Mouse (Mus musculus) layer of hippocampus, adult 11-12 months (tissue): ENCODE results near the gene Gm30737.
"Not testable (repeated sequence)": the region's sequence is repeated elsewhere in the genome, so short reads cannot be mapped to it uniquely, and the experiment has no call there.

ENCODE experiments used
- DNase-seq: peaks from one replicate; pipeline ENCODE4 v3.0.0; 2022; ENCODE audit warnings: low spot score

Gm30737 gene

DNA sequence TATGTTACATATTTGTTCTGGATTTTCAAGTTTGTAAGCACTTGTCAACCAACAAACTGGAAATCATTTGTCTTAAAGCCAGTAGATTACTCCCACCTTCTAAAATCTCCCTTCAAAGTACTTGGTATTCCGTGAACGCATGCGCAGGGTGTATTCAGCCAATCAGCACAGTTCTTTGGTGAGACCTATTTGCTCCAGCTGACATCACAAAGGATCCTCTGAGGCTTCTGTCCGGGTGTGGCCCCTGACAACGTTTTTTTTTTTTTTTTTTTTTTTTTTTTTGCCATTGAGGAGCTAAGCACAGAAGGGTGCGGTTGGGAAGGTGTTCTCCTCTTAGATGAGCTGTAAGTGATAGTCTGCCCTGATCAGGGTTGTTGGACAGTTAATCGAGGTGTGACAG lies at the start of gene Gm30737:
Gene Gm30737 (plus strand): TSS at position 301 of the 400 bp plus-strand sequence.
- DNase-seq: not testable (repeated sequence)
